Comparison of ENCODE assay signal across 8 mouse cellular contexts in genomic region chr8:84600311-84600907, GRCm38 (mm10).
A peak's percentile ranks its signal among the peaks of the same experiment; 100 is the strongest.
DNase-seq lines count a peak whose midpoint lies in the region; ATAC-seq lines count a peak whose summit lies in the region.

No protein-coding gene starts in this region.

- DNase-seq in heart, adult 18-20 months, result no peak
- peak; percentile 20 for DNase-seq in embryonic facial prominence, embryonic 11.5 days (ENCODE audit: low spot score)
- peak; percentile 62 for DNase-seq in intestine, embryonic 14.5 days (ENCODE audit: low spot score)
- DNase-seq in neural tube, embryonic 11.5 days (ENCODE audit: low spot score), result no peak
- no peak for DNase-seq in testis, postnatal 10 days (ENCODE audit: low spot score)
- no peak for DNase-seq in layer of hippocampus, postnatal 10 days (ENCODE audit: low spot score in 2 of 2)
- DNase-seq in adipocyte (ENCODE audit: low spot score), result no peak

- peak overlapping the region; percentile 75 for H3K4me2 ChIP-seq in heart, embryonic 13.5 days
- H3K4me2 ChIP-seq in embryonic facial prominence, embryonic 11.5 days (ENCODE audit: low read depth, low read length), result peak overlapping the region; percentile 59
- H3K4me2 ChIP-seq in intestine, embryonic 14.5 days (ENCODE audit: low read length), result peak overlapping the region; percentile 53
- H3K4me2 ChIP-seq in neural tube, embryonic 11.5 days (ENCODE audit: low read depth), result peak overlapping the region; percentile 60

- WGBS in heart, embryonic 13.5 days, result 6% methylated on average over 26 of the region's 26 CpGs
- WGBS in embryonic facial prominence, embryonic 11.5 days, result 4% methylated on average over 26 of the region's 26 CpGs
- WGBS in intestine, embryonic 14.5 days, result 10% methylated on average over 25 of the region's 26 CpGs
- 6% methylated on average over 24 of the region's 26 CpGs for WGBS in neural tube, embryonic 11.5 days

- H3K4me1 ChIP-seq in heart, embryonic 13.5 days, result peaks cover 26% of the 10 kb centered on the region
- H3K4me1 ChIP-seq in embryonic facial prominence, embryonic 11.5 days (ENCODE audit: control insufficient read depth, insufficient read depth, low read length), result peaks cover 10% of the 10 kb centered on the region
- peaks cover 15% of the 10 kb centered on the region for H3K4me1 ChIP-seq in intestine, embryonic 14.5 days (replicated peaks; ENCODE audit: control insufficient read depth, insufficient read depth, low read length)
- H3K4me1 ChIP-seq in neural tube, embryonic 11.5 days (ENCODE audit: control insufficient read depth, insufficient read depth, low read length), result peaks cover 12% of the 10 kb centered on the region

- H3K27ac ChIP-seq in heart, embryonic 13.5 days (replicated peaks), result peak overlapping the region; percentile 76
- H3K27ac ChIP-seq in embryonic facial prominence, embryonic 11.5 days (replicated peaks; ENCODE audit: low read depth, low read length), result no peak overlapping the region
- no peak overlapping the region for H3K27ac ChIP-seq in intestine, embryonic 14.5 days (ENCODE audit: low read depth)
- H3K27ac ChIP-seq in neural tube, embryonic 11.5 days (ENCODE audit: low read depth, low read length), result no peak overlapping the region

- H3K9ac ChIP-seq in heart, embryonic 13.5 days, result peak overlapping the region; percentile 80
- H3K9ac ChIP-seq in embryonic facial prominence, embryonic 11.5 days (replicated peaks; ENCODE audit: low read length), result peak overlapping the region; percentile 64
- peak overlapping the region; percentile 12 for H3K9ac ChIP-seq in intestine, embryonic 14.5 days (ENCODE audit: low read length)
- H3K9ac ChIP-seq in neural tube, embryonic 11.5 days (ENCODE audit: low read length), result peak overlapping the region; percentile 70

- 0 out of 2 replicates have a peak, but pooled peaks cover 3% of the 10 kb centered on the region for H3K36me3 ChIP-seq in heart, embryonic 13.5 days
- H3K36me3 ChIP-seq in embryonic facial prominence, embryonic 11.5 days (replicated peaks; ENCODE audit: control insufficient read depth, insufficient read depth, low read depth, low read length), result no peaks in the 10 kb centered on the region
- no peaks in the 10 kb centered on the region for H3K36me3 ChIP-seq in intestine, embryonic 14.5 days (ENCODE audit: control insufficient read depth, insufficient read depth, low read length)
- no peaks in the 10 kb centered on the region for H3K36me3 ChIP-seq in neural tube, embryonic 11.5 days (ENCODE audit: control insufficient read depth, insufficient read depth, low read length)

- ATAC-seq in heart, embryonic 13.5 days (ENCODE audit: extremely low read depth, insufficient number of reproducible peaks, low FRiP score, low TSS enrichment), result no peak
- no peak; the same call in 1 of the 2 replicates for ATAC-seq in embryonic facial prominence, embryonic 11.5 days (replicated peaks; ENCODE audit: insufficient number of reproducible peaks, low FRiP score, low TSS enrichment, low read depth)
- no peak for ATAC-seq in intestine, embryonic 14.5 days (replicated peaks; ENCODE audit: low FRiP score, low TSS enrichment, low read depth)
- ATAC-seq in neural tube, embryonic 11.5 days (ENCODE audit: insufficient read depth, low FRiP score, low TSS enrichment), result peak; percentile 58; the same call in 1 of the 2 replicates

- no peaks in the 10 kb centered on the region for H3K9me3 ChIP-seq in heart, embryonic 13.5 days
- no peaks in the 10 kb centered on the region for H3K9me3 ChIP-seq in embryonic facial prominence, embryonic 11.5 days (replicated peaks; ENCODE audit: control insufficient read depth, low read length)
- H3K9me3 ChIP-seq in intestine, embryonic 14.5 days (ENCODE audit: control insufficient read depth, low read length), result no peaks in the 10 kb centered on the region
- H3K9me3 ChIP-seq in neural tube, embryonic 11.5 days (ENCODE audit: control insufficient read depth, low read length), result no peaks in the 10 kb centered on the region

- H3K4me3 ChIP-seq in heart, embryonic 13.5 days, result peak overlapping the region; percentile 53
- peak overlapping the region; percentile 28 for H3K4me3 ChIP-seq in embryonic facial prominence, embryonic 11.5 days (ENCODE audit: low read depth, low read length)
- peak overlapping the region; percentile 34 for H3K4me3 ChIP-seq in intestine, embryonic 14.5 days (ENCODE audit: low read depth, low read length)
- H3K4me3 ChIP-seq in neural tube, embryonic 11.5 days (ENCODE audit: low read depth, low read length), result peak overlapping the region; percentile 27

- H3K27me3 ChIP-seq in heart, embryonic 13.5 days (replicated peaks), result peaks cover 52% of the 10 kb centered on the region
- peaks cover 5% of the 10 kb centered on the region for H3K27me3 ChIP-seq in embryonic facial prominence, embryonic 11.5 days (ENCODE audit: control insufficient read depth, insufficient read depth, low read length)
- H3K27me3 ChIP-seq in intestine, embryonic 14.5 days (replicated peaks; ENCODE audit: control insufficient read depth, insufficient read depth, low read length), result 0 out of 2 replicates have a peak, but pooled peaks cover 11% of the 10 kb centered on the region
- peaks cover 5% of the 10 kb centered on the region; the same call in 1 of the 2 replicates for H3K27me3 ChIP-seq in neural tube, embryonic 11.5 days (ENCODE audit: control insufficient read depth, insufficient read depth, low read length)

Comparison
In these comparisons a context has a peak if more than half of its experiments do, and no peak if none do; other contexts are left out.
1. H3K9ac ChIP-seq: peak in every context shown above with its lines; median percentile 80 in heart, embryonic 13.5 days; 70 in neural tube, embryonic 11.5 days; 64 in embryonic facial prominence, embryonic 11.5 days; 12 in intestine, embryonic 14.5 days.
2. DNase-seq: peak in embryonic facial prominence, embryonic 11.5 days (single experiment) and intestine, embryonic 14.5 days (single experiment); none in heart, adult 18-20 months (0 of 2), neural tube, embryonic 11.5 days (single experiment), testis, postnatal 10 days (single experiment), layer of hippocampus, postnatal 10 days (0 of 2) and adipocyte (single experiment).
3. Peak in every context shown above with its lines, with median percentiles within 50 percentile points of each other: H3K4me2 ChIP-seq and H3K4me3 ChIP-seq.